Mouse (Mus musculus) olfactory bulb, adult 2 months (tissue): ENCODE results near the gene Dand5.

ENCODE experiments used
- CTCF ChIP-seq: fragments of 200-500 bp; IDR thresholded peaks from 2 replicates; pipeline ENCODE4 v1.5.1; 2012; ENCODE audit warnings: low read depth, mild to moderate bottlenecking, low read length, moderate library complexity; ENCODE audit not compliant: insufficient read depth
- POLR2A ChIP-seq: fragments of 200-500 bp; IDR thresholded peaks from 2 replicates; pipeline ENCODE4 v1.6.1; 2012; ENCODE audit warnings: mild to moderate bottlenecking, low read depth, low read length, moderate library complexity; ENCODE audit not compliant: insufficient read depth

DNA sequence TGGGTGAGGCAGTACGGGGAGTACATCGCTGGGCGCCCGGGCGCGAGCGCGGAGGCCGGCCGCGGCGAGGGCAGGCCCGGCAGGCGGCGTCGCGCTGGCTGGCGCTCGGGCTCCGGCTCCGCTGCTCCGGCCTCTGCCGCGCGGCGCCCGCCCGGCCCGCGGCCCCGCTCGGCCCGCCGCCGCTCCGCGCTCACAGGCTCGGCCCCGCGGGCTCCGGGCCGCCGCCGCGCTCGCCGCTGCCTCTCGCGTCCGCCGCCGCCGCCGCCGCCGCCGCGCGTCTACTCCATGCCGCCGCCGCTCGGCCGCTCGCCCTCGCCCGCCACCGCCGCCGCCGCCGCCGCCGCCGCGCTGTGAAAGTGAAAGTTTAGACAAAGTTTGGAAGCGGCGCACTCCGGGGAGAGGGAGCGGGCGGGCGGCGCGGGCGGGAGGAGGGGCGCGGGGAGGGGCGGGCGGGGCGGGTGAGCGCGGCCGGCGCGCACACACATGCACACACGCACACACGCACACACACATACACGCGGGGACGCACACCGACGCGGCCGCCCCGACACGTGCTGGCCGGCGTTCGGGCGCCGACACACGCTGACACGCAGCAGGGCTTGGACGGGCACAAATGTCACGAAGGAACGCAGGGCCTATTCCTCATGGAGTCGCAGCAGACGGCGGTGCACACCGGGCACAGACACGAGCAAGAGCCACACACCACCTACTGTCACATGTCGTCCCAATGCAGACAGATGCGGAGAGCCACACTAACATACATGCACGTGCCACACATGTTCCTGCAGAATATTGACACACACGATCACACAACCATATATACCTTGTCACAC, 22.4 kb downstream of the Dand5 start, which contains the start of gene Nfix:
- TF ChIP-seq POLR2A (no peak), CTCF (no peak)
